Mouse (Mus musculus) neural tube, embryonic 15.5 days (tissue): ENCODE results near the gene Idh1. TPM values are rescaled to one million over a fixed set of nuclear protein-coding genes. Genes with fewer than 3 reads are reported as not detected.

Source experiments
- ATAC-seq: fragments of 200-750 bp; cut with Nextera tagmentation; 2 replicates; pipeline ENCODE4 v1.8.0; 2017; ENCODE audit warnings: mild to moderate bottlenecking, moderate TSS enrichment, moderate library complexity; ENCODE audit not compliant: low FRiP score
- H3K27ac ChIP-seq: fragments of 300-500 bp; sonication (generic); replicated peaks from 2 replicates; pipeline ENCODE4 v1.5.1; 2015; ENCODE audit warnings: mild to moderate bottlenecking, inconsistent platforms
- H3K27me3 ChIP-seq: fragments of 300-500 bp; sonication (generic); replicated peaks from 2 replicates; pipeline ENCODE4 v1.6.1; 2015; ENCODE audit warnings: inconsistent platforms
- H3K36me3 ChIP-seq: fragments of 300-500 bp; sonication (generic); 2 replicates; pipeline ENCODE4 v1.6.1; 2015; ENCODE audit warnings: inconsistent platforms
- H3K4me1 ChIP-seq: fragments of 300-500 bp; sonication (generic); 2 replicates; pipeline ENCODE4 v1.6.1; 2015; ENCODE audit warnings: inconsistent platforms
- H3K4me2 ChIP-seq: fragments of 300-500 bp; sonication (generic); 2 replicates; pipeline ENCODE4 v1.6.1; 2015; ENCODE audit warnings: inconsistent platforms, mild to moderate bottlenecking, moderate library complexity
- H3K4me3 ChIP-seq: fragments of 300-500 bp; sonication (generic); replicated peaks from 2 replicates; pipeline ENCODE4 v1.5.1; 2015; ENCODE audit warnings: mild to moderate bottlenecking, inconsistent platforms
- H3K9ac ChIP-seq: fragments of 300-500 bp; sonication (generic); replicated peaks from 2 replicates; pipeline ENCODE4 v1.6.1; 2015; ENCODE audit warnings: mild to moderate bottlenecking, inconsistent platforms
- H3K9me3 ChIP-seq: fragments of 300-500 bp; sonication (generic); replicated peaks from 2 replicates; pipeline ENCODE4 v1.6.1; 2016; ENCODE audit warnings: inconsistent platforms
- WGBS: fragments of 180-500 bp; shearing (Covaris S2); methylation state at CpG from one replicate; pipeline ENCODE4 v1.1.7; 2015; ENCODE audit warnings: mixed read lengths; 5-methylcytosine and 5-hydroxymethylcytosine counted together
- polyA plus RNA-seq: library from polyadenylated mRNA; unstranded; fragments of >200 nt; fragmentation: Nextera tagmentation; extraction: Ambion mirVana; gene quantifications from 2 replicates; pipeline ENCODE4 v1.2.1, GENCODE M21; 2015

Idh1 gene
- polyA plus RNA-seq, 1 experiment from 2014 or later = 446 TPM

DNA sequence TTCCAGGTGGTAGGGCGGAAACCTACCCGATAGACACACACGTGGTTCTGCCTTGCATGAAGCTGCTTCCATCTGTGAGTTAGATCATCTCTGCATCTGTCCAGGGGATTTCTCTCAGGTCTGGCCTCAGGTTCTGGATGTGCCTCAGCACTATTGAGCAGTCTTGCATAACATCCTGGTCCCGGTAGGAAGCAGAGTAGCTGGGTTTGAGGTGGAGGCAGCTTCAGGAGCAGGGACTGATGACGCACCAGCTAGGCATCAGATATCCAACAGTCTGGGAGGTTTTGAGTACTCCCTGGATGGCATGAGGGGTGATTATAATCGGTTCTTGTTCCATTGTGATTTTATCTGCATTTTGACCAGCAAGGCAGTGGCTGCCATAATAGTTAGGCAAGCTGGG lies 48.7 kb downstream of the Idh1 start:
- H3K4me3 ChIP-seq = no peak overlapping the region
- no peak overlapping the region for H3K9ac ChIP-seq
- no peak overlapping the region for H3K4me2 ChIP-seq
- H3K27ac ChIP-seq = no peak overlapping the region
- H3K27me3 ChIP-seq = no peaks in the 10 kb centered on the region
- ATAC-seq = no peak
- H3K9me3 ChIP-seq = no peaks in the 10 kb centered on the region
- H3K4me1 ChIP-seq = no peaks in the 10 kb centered on the region
- WGBS = 84% methylated on average over 6 of the region's 6 CpGs
- H3K36me3 ChIP-seq = no peaks in the 10 kb centered on the region

DNA sequence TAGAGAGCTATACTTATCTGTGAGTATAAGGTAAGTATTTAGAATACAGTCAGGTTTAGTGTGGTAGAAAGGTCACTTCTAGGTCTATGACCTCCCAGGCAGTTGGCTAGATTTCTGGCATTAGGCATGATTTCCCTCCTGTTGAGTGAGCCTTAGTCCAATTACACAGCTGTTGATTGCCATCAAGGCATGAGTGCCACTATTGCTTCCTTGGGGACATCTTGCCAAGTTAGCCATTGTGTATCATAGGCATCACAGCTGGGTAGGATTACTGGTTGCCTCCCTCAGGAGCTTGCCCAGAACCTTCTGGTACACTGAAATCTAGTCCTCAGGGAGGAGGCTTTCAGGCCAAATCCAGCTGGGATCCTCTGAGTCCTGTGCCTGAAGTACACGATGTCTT lies 53.5 kb downstream of the Idh1 start:
- Histone ChIP-seq H3K27me3 (no peaks in the 10 kb centered on the region), H3K27ac (no peak overlapping the region), H3K36me3 (no peaks in the 10 kb centered on the region), H3K4me2 (no peak overlapping the region), H3K9me3 (no peaks in the 10 kb centered on the region), H3K9ac (no peak overlapping the region), H3K4me1 (no peaks in the 10 kb centered on the region), H3K4me3 (no peak overlapping the region)
- ATAC-seq = no peak
- WGBS = 89% methylated on average over 1 of the region's 1 CpGs

DNA sequence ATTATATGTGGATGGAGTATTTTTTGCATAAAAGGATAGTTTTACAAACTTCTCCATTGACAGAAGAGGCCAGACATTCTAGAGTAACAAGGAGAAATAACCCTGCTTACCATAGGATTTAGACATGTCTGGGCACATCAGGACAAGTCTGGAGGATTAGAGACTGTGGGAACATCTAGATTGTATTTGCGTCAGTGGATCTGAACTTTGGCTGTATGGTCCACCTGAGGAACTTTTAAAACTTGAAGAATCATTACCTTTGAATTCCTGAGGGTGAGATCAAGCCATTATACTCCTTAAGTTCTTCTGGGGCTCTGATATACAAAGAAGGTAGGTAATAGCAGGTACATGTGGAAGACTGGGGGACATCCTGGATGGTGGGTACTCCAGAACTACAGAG lies 54.6 kb downstream of the Idh1 start:
- Histone ChIP-seq H3K36me3 (no peaks in the 10 kb centered on the region), H3K4me2 (no peak overlapping the region), H3K9me3 (no peaks in the 10 kb centered on the region), H3K27ac (no peak overlapping the region), H3K4me1 (no peaks in the 10 kb centered on the region), H3K4me3 (no peak overlapping the region), H3K9ac (no peak overlapping the region), H3K27me3 (no peaks in the 10 kb centered on the region)
- no peak for ATAC-seq
- WGBS = 93% methylated on average over 1 of the region's 1 CpGs

DNA sequence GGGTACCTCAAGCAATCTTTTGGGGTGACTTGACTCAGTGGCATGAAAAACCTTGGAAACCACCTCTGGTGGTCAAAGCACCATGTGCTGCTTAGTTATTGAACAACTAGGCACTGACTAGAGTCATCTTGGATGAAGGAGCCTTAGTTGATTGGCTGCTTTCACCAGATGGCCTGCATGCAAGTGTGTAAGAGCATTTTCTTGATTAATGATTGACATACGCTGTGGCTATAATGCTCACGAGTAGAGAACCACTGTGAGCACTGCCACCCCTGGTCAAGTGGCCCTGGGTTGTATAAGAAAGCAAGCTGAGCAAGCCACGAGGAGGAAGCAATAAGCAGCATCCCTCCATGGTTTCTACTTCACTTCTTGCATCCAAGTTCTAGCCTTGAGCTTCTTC lies 56.1 kb downstream of the Idh1 start:
- Histone ChIP-seq H3K9me3 (no peaks in the 10 kb centered on the region), H3K4me3 (no peak overlapping the region), H3K9ac (no peak overlapping the region), H3K4me2 (no peak overlapping the region), H3K36me3 (no peaks in the 10 kb centered on the region), H3K4me1 (no peaks in the 10 kb centered on the region), H3K27me3 (no peaks in the 10 kb centered on the region), H3K27ac (no peak overlapping the region)
- ATAC-seq = no peak
- WGBS = 81% methylated on average over 3 of the region's 3 CpGs

DNA sequence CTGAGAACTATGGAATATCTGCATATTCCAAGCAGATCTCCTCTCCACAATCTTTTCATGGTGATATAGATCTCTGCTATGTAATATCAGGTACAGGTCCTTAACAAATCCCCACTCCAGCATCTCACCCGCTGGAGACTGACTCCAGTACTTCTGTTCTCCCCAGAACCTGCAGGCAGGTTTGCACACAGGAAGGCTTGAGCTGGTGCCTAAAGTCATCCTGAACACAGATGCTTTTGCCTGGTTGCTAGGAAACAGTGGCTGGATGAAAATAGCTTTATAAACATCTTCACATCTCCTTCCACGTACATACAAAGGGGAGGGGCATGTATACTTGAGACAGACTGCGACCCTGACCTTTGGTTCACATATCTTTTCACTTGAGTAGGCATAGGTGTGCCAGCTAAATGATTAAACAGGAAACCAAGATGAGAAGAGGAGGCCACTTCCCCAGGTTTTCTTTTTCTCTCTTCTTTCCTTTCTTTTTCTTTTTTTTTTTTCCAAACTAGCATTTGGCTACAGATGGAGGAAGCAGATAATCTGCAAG lies 56.6 kb downstream of the Idh1 start:
- no peaks in the 10 kb centered on the region for H3K27me3 ChIP-seq
- H3K4me2 ChIP-seq = no peak overlapping the region
- 83% methylated on average over 3 of the region's 3 CpGs for WGBS
- no peak overlapping the region for H3K9ac ChIP-seq
- no peaks in the 10 kb centered on the region for H3K9me3 ChIP-seq
- no peaks in the 10 kb centered on the region for H3K4me1 ChIP-seq
- no peak overlapping the region for H3K4me3 ChIP-seq
- no peaks in the 10 kb centered on the region for H3K36me3 ChIP-seq
- H3K27ac ChIP-seq = no peak overlapping the region
- no peak for ATAC-seq

DNA sequence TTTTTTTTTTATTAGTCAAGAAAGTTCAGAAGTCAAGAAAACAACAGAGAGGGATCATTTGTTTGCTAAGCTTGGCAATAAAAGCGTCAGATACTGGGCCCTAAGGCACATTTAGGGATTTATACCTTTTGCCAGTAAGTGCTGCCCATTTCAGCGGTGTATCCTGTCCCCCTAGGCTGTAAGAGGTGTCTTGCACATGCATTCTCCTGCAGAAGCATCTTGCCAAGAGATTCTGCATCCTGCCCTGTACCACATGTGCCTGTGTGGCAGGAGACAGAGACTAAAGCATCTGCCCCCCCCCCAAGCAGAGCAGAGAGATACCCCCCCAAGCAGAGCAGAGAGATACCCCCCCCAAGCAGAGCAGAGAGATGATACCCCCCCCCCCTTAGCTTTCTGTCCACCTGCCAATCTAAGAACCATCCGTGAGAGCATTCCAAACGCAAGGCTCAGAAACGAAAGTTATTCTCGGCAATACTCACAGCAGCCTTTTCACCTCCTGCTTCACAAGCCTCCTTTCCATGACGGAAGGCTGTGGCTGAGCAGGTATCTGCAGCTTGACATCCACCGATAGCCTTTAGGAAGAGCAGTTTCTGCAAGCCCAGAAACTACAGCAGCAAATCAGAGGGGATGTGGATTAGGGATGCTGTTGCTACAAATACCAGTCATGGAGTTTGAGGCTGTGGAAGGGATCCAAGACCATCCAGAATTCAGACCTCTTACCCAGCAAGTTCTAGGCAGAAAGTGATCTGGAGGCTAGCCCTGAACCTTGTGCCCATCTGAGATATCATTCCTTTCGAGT lies 63.5 kb downstream of the Idh1 start, which contains the start of gene D630023F18Rik:
Gene D630023F18Rik (minus strand): TSS at position 641 of the 799 bp plus-strand sequence.
- WGBS = 23% methylated on average over 9 of the region's 9 CpGs
- Histone ChIP-seq H3K4me2 (peak within 1 kb of the TSS; percentile 51), H3K4me3 (peak within 1 kb of the TSS; percentile 37), H3K4me1 (0 out of 2 replicates have a peak, but pooled peaks cover 2% of the 10 kb centered on the region), H3K9ac (0 out of 2 replicates have a peak within 1 kb of the TSS, but pooled peaks have one; percentile 28), H3K9me3 (no peaks in the 10 kb centered on the region), H3K27me3 (no peaks in the 10 kb centered on the region), H3K36me3 (no peaks in the 10 kb centered on the region), H3K27ac (no peak within 1 kb of the TSS)
- ATAC-seq = no peak; the same call in 1 of the 2 replicates

DNA sequence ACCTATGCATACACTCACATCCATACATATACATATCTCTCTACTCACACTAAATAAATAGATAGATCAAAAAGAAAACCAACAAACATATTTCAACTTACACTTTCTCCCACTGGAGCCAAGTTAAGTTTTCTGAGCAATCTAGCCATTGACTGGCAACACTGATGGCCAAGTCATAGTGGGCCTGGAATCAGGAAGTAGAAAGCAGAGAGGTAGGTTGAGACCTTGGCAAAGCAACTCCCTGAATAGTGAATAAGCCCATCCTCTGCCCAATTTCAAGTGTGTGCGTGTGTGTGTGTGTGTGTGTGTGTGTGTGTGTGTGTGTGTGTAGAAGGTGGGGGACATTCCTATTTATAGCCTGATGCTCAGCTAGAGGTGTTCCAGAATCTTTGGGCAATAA lies 66.9 kb downstream of the Idh1 start, which contains the start of gene Gm28845:
Gene Gm28845 (minus strand): TSS at position 121 of the 400 bp plus-strand sequence.
- Histone ChIP-seq H3K9ac (no peak within 1 kb of the TSS), H3K27ac (no peak within 1 kb of the TSS), H3K4me1 (0 out of 2 replicates have a peak, but pooled peaks cover 2% of the 10 kb centered on the region), H3K4me2 (no peak within 1 kb of the TSS), H3K4me3 (no peak within 1 kb of the TSS), H3K36me3 (no peaks in the 10 kb centered on the region), H3K9me3 (no peaks in the 10 kb centered on the region), H3K27me3 (no peaks in the 10 kb centered on the region)
- no peak for ATAC-seq
- WGBS = 76% methylated on average over 1 of the region's 1 CpGs

DNA sequence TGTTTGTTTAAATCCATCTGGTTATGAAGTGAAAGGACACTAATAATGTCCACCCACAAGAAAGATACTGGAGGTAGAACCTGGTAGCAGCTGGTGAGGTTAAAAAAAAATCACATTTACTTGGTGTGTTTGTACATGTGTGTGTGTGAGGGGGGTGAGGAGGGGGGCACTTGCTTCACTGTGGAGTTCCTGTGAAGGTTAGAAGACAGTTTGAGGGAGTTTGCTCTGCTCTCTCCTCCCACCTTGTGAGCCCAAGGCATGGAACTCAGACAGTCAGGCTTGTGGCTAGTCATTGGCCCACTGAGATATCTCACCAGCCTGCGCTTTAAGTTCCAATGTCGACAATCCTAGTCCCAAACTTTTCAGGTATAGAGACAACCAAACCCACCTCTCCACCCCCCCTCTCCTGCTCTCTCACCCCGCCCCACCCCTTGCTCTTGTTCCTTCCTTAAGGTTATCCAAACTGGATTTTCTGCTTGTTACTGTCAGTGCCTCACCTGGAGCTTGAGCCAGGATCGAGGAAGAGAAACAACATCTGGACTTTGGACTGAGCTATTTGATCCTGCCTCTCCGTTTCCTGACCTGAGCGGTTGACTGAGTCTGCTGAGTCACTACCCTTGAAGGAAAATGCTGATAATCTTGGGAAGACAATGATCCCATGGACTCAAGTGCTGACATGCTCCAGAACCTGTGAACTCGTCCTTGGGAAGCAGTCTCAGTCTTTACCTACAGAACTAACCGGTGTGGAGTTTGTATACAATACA lies 68.0 kb downstream of the Idh1 start:
- no peaks in the 10 kb centered on the region for H3K9me3 ChIP-seq
- no peaks in the 10 kb centered on the region for H3K36me3 ChIP-seq
- whole genome bisulfite sequencing = 86% methylated on average over 8 of the region's 8 CpGs
- H3K4me1 ChIP-seq = 0 out of 2 replicates have a peak, but pooled peaks cover 2% of the 10 kb centered on the region
- H3K27ac ChIP-seq = no peak overlapping the region
- H3K4me2 ChIP-seq = no peak overlapping the region
- H3K27me3 ChIP-seq = no peaks in the 10 kb centered on the region
- no peak overlapping the region for H3K4me3 ChIP-seq
- ATAC-seq = no peak
- H3K9ac ChIP-seq = no peak overlapping the region

DNA sequence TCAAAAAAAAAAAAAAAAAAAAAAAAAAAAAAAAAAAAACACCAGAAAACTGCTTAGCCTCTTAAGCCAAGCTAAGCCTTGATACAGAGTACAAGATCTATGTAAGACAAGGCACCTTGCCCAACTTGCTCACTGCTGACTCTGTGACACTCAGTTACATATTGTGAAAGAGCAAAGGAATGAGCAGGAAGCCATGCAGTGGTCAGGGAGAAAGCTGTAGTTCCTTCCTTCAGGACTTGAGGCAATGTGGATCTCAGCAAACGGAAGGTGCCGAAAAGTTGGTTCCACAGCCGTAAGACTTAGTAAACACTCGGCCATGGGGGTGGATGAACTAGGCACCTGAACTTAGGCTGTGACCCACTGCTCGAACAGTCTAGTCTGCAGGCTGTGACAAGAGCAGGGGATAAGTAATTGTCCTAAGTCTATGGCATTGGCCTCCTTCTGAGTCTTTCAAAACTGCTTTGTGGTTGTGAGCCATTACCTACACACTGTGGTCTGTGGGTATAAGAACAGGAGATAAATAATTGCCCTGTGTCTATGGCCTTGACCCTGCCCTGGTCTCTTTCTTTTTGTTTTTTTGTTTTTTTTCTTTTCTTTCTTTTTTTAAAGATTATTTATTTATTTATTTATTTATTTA lies 72.6 kb downstream of the Idh1 start:
- no peak for ATAC-seq
- Histone ChIP-seq H3K36me3 (no peaks in the 10 kb centered on the region), H3K4me1 (peaks cover 8% of the 10 kb centered on the region)

DNA sequence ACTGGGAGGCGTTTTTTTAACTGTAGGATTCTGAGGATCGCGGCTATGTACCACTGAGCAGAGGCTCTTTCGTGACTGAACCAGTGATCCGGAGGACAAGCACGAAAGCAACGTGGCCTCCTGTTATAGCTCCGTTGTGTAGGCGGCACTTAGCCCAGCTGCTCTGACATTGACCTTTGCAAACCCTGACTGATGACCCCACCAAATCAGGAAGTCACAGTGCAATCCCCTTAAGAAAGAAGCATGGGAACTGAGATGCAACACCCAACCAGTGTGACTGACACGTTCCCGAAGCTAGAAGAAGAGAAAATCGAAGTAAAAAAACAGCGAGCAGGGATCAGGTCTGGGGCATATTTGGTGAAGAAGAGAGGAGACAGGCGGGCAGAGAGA lies 73.5 kb downstream of the Idh1 start:
- Histone ChIP-seq H3K4me2 (peak overlapping the region; percentile 41), H3K9me3 (no peaks in the 10 kb centered on the region), H3K9ac (no peak overlapping the region), H3K27me3 (no peaks in the 10 kb centered on the region), H3K27ac (no peak overlapping the region), H3K36me3 (no peaks in the 10 kb centered on the region), H3K4me1 (peaks cover 8% of the 10 kb centered on the region), H3K4me3 (no peak overlapping the region)
- WGBS = 54% methylated on average over 14 of the region's 14 CpGs
- ATAC-seq = no peak; the same call in 1 of the 2 replicates

More for the DNA sequence above, 72.6 kb downstream of the Idh1 start:
- 85% methylated on average over 5 of the region's 5 CpGs for WGBS
- Histone ChIP-seq H3K4me3 (no peak overlapping the region), H3K27ac (no peak overlapping the region), H3K9ac (no peak overlapping the region), H3K9me3 (no peaks in the 10 kb centered on the region), H3K27me3 (no peaks in the 10 kb centered on the region), H3K4me2 (no peak overlapping the region)

DNA sequence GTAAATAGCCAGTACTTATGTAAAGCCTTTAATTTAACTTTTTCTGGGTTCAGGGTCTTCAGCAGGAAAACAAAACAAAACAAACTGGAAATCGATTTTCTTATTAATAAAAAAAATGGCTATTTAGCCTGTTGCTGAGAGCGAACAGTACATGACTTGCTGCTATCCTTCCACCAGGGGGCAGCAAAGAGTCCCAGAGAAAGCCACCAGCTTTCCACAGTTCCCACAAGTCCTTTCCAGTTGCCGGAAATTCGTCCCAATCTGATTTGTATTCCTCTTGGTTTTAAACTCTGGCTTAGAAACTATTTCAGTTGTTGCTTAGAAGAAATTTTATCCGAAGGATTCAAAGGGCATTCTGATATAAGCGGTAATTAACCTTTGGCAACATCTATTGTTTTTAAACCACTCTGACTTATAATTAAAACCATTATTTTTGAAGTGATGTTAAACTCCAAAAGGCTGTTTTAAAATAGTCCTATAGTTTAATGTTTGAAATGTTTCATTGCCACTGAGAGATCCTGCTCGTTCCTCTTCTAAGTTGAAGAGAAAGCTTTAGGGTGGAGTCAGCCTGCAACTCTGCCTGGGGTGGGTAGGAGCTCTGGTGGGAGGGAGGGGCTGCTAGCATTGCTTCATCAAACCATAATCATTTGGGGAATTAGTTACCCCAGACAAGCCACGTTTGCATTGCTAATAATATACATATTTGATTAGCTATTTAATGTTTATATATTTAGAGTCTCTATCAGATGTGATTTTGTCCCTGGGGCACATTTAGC lies 74.1 kb downstream of the Idh1 start:
- ATAC-seq = peak; percentile 68; the same call in 1 of the 2 replicates
- WGBS = 12% methylated on average over 8 of the region's 8 CpGs
- peak overlapping the region; percentile 41 for H3K4me2 ChIP-seq
- H3K4me1 ChIP-seq = peaks cover 8% of the 10 kb centered on the region
- H3K27me3 ChIP-seq = no peaks in the 10 kb centered on the region
- no peaks in the 10 kb centered on the region for H3K9me3 ChIP-seq
- H3K9ac ChIP-seq = no peak overlapping the region
- H3K4me3 ChIP-seq = no peak overlapping the region
- no peaks in the 10 kb centered on the region for H3K36me3 ChIP-seq
- no peak overlapping the region for H3K27ac ChIP-seq
